Mouse (Mus musculus): Measurements from ENCODE around the gene Rrp7a. TPM values are rescaled to one million over a fixed set of nuclear protein-coding genes. Genes with fewer than 3 reads are reported as not detected.
"Not testable (repeated sequence)": the region's sequence is repeated elsewhere in the genome, so short reads cannot be mapped to it uniquely, and the experiment has no call there.

Rrp7a gene
- polyA plus RNA-seq, 1 experiment, result 171 TPM

DNA sequence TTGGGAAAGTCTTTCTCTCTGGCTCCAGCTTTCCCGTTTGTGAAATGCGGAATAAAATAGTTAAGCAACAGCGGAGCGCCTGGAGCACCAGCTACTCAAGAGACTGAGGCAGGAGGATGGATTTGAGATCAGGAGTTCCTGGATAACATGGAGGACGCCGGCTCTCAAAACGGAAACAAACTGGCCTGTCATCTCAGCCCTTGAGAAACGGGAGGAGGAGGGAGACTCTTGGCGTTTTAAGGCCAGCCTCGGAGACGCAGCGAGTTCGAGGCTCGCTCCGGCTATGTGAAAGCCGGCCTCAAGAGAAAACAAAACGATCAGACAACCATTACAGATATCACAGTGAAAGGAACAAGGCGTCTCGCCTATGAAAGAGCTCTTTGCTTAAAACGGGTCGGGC, 25.8 kb upstream of the Rrp7a start:
- Histone ChIP-seq H3K4me3 (ENCODE audit: insufficient read depth, poor library complexity, severe bottlenecking) (peak overlapping the region; percentile 87), H3ac (ENCODE audit: control insufficient read depth, insufficient read length, low read depth) (peak overlapping the region; percentile 100), H3K79me2 (ENCODE audit: control insufficient read depth, insufficient read depth) (peaks cover 57% of the 10 kb centered on the region), H3K36me3 (ENCODE audit: control insufficient read depth, insufficient read depth) (peaks cover 46% of the 10 kb centered on the region), H3K27me3 (ENCODE audit: control insufficient read depth, insufficient read depth, insufficient read length) (no peaks in the 10 kb centered on the region), H3K79me3 (ENCODE audit: low read depth) (peaks cover 52% of the 10 kb centered on the region)
- TF ChIP-seq MYOG (IDR thresholded peaks at IDR 0.05; ENCODE audit: control insufficient read depth, extremely low read depth, insufficient read length), result no peak
- TF ChIP-seq USF1 (IDR thresholded peaks at IDR 0.05; ENCODE audit: low read depth), result no peak
- TF ChIP-seq MAX (IDR thresholded peaks at IDR 0.05), result no peak

GRCm38 (mm10) chr15:83145541-83145940, 22.9 kb upstream of the Rrp7a start:
- Histone ChIP-seq H3K79me2 (ENCODE audit: control insufficient read depth, insufficient read depth) (peaks cover 86% of the 10 kb centered on the region), H3ac (ENCODE audit: control insufficient read depth, insufficient read length, low read depth) (no peak overlapping the region), H3K79me3 (ENCODE audit: low read depth) (peaks cover 78% of the 10 kb centered on the region), H3K4me3 (ENCODE audit: insufficient read depth, poor library complexity, severe bottlenecking) (no peak overlapping the region), H3K27me3 (ENCODE audit: control insufficient read depth, insufficient read depth, insufficient read length) (no peaks in the 10 kb centered on the region), H3K36me3 (ENCODE audit: control insufficient read depth, insufficient read depth) (peaks cover 54% of the 10 kb centered on the region)
- TF ChIP-seq MAX (IDR thresholded peaks at IDR 0.05), result no peak
- TF ChIP-seq MYOG (IDR thresholded peaks at IDR 0.05; ENCODE audit: control insufficient read depth, extremely low read depth, insufficient read length), result no peak
- TF ChIP-seq USF1 (IDR thresholded peaks at IDR 0.05; ENCODE audit: low read depth), result no peak
- TF ChIP-seq CEBPB (IDR thresholded peaks at IDR 0.05; ENCODE audit: low read depth), result no peak
- no peak for TF ChIP-seq MYOD1 (IDR thresholded peaks at IDR 0.05; ENCODE audit: control insufficient read depth, insufficient read length, low read depth)
- TF ChIP-seq FOSL1 (IDR thresholded peaks at IDR 0.05; ENCODE audit: insufficient read depth, low read length, poor library complexity, severe bottlenecking), result no peak
- TF ChIP-seq CTCF (IDR thresholded peaks at IDR 0.05; ENCODE audit: control insufficient read depth, insufficient read depth, insufficient read length), result no peak

GRCm38 (mm10) chr15:83142861-83143260, 20.3 kb upstream of the Rrp7a start:
- peaks cover 100% of the 10 kb centered on the region for H3K79me2 ChIP-seq (ENCODE audit: control insufficient read depth, insufficient read depth)
- no peaks in the 10 kb centered on the region for H3K27me3 ChIP-seq (ENCODE audit: control insufficient read depth, insufficient read depth, insufficient read length)
- H3K79me3 ChIP-seq (ENCODE audit: low read depth), result peaks cover 92% of the 10 kb centered on the region
- H3K36me3 ChIP-seq (ENCODE audit: control insufficient read depth, insufficient read depth), result peaks cover 73% of the 10 kb centered on the region
- TF ChIP-seq USF1 (IDR thresholded peaks at IDR 0.05; ENCODE audit: low read depth) (no peak), MAX (IDR thresholded peaks at IDR 0.05) (peak; percentile 42)
- no peak overlapping the region for H3K4me3 ChIP-seq (ENCODE audit: insufficient read depth, poor library complexity, severe bottlenecking)
- H3ac ChIP-seq (ENCODE audit: control insufficient read depth, insufficient read length, low read depth), result no peak overlapping the region

- no peak for TF ChIP-seq USF1 (IDR thresholded peaks at IDR 0.05; ENCODE audit: low read depth)
- no peak for TF ChIP-seq FOSL1 (IDR thresholded peaks at IDR 0.05; ENCODE audit: insufficient read depth, low read length, poor library complexity, severe bottlenecking)
- TF ChIP-seq CTCF (IDR thresholded peaks at IDR 0.05; ENCODE audit: control insufficient read depth, insufficient read depth, insufficient read length), result no peak
- no peak for TF ChIP-seq CEBPB (IDR thresholded peaks at IDR 0.05; ENCODE audit: low read depth)
- TF ChIP-seq MYOD1 (IDR thresholded peaks at IDR 0.05; ENCODE audit: control insufficient read depth, insufficient read length, low read depth), result no peak
- no peak for TF ChIP-seq MYOG (IDR thresholded peaks at IDR 0.05; ENCODE audit: control insufficient read depth, extremely low read depth, insufficient read length)
- TF ChIP-seq MAX (IDR thresholded peaks at IDR 0.05), result no peak
- Histone ChIP-seq H3K36me3 (ENCODE audit: control insufficient read depth, insufficient read depth) (peaks cover 92% of the 10 kb centered on the region), H3K79me3 (ENCODE audit: low read depth) (peaks cover 65% of the 10 kb centered on the region), H3K79me2 (ENCODE audit: control insufficient read depth, insufficient read depth) (peaks cover 88% of the 10 kb centered on the region), H3K27me3 (ENCODE audit: control insufficient read depth, insufficient read depth, insufficient read length) (no peaks in the 10 kb centered on the region), H3K4me3 (ENCODE audit: insufficient read depth, poor library complexity, severe bottlenecking) (no peak overlapping the region), H3ac (ENCODE audit: control insufficient read depth, insufficient read length, low read depth) (no peak overlapping the region)
These were observed 13.1 kb upstream of the Rrp7a start for GRCm38 (mm10) chr15:83135654-83136053.

DNA sequence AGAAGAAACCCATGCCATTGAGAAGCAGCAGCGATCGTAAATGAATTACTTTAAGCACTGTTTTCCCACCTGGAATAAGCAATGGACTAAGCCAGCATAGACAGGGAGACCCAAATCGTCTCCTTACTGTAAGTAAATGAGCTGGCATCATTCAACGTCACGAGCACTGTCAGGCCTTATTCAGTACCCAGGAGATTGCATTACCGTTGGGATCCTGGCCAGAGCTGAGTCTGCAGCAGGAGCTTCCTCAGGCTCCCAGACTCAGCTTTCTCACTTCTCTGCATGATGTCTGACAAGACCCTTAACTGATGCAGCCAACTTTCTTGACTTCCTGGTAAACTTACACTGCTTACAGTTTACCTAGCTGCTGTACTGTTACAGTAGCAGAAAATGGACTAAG, 12.1 kb upstream of the Rrp7a start:
- peaks cover 97% of the 10 kb centered on the region for H3K36me3 ChIP-seq (ENCODE audit: control insufficient read depth, insufficient read depth)
- TF ChIP-seq CTCF (IDR thresholded peaks at IDR 0.05; ENCODE audit: control insufficient read depth, insufficient read depth, insufficient read length) (no peak), FOSL1 (IDR thresholded peaks at IDR 0.05; ENCODE audit: insufficient read depth, low read length, poor library complexity, severe bottlenecking) (no peak), MYOD1 (IDR thresholded peaks at IDR 0.05; ENCODE audit: control insufficient read depth, insufficient read length, low read depth) (no peak), CEBPB (IDR thresholded peaks at IDR 0.05; ENCODE audit: low read depth) (no peak), USF1 (IDR thresholded peaks at IDR 0.05; ENCODE audit: low read depth) (no peak), MYOG (IDR thresholded peaks at IDR 0.05; ENCODE audit: control insufficient read depth, extremely low read depth, insufficient read length) (no peak), MAX (IDR thresholded peaks at IDR 0.05) (no peak)
- no peak overlapping the region for H3K4me3 ChIP-seq (ENCODE audit: insufficient read depth, poor library complexity, severe bottlenecking)
- peaks cover 78% of the 10 kb centered on the region for H3K79me2 ChIP-seq (ENCODE audit: control insufficient read depth, insufficient read depth)
- peaks cover 56% of the 10 kb centered on the region for H3K79me3 ChIP-seq (ENCODE audit: low read depth)
- no peaks in the 10 kb centered on the region for H3K27me3 ChIP-seq (ENCODE audit: control insufficient read depth, insufficient read depth, insufficient read length)
- no peak overlapping the region for H3ac ChIP-seq (ENCODE audit: control insufficient read depth, insufficient read length, low read depth)

DNA sequence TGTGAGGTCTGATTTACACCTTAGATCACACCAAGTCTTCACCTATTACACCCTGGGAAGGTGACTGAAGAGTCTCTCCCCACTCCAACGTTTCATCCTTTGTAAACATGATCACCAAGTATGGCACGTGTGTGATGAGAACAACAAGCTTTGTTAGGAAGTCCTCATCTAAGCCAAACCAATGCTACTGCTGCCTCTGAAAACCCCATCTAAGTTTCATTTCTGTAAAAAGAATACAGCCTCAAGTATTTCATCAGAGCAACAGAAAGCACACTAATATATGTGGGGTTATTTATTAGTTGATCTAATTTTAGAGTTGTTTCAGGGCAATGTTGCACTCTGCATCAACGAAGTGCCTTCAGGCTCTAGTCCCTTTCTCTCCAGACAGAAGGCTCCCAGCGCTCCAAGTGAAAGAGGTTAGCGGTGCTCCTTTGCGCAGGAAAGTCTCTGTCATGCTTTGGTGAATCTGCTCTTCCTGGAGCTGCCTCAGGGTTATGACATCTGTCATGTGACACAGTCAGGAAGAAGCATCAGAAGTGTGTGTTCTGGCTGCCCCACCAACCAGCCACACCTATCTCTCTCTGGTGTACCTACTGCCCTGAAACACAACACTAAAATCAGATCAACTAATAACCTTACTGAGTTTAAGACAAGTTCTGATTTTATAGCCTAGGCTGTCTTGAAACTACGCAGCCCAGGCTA, 7.1 kb upstream of the Rrp7a start:
- H3K79me3 ChIP-seq (ENCODE audit: low read depth), result peaks cover 14% of the 10 kb centered on the region
- peaks cover 29% of the 10 kb centered on the region for H3K79me2 ChIP-seq (ENCODE audit: control insufficient read depth, insufficient read depth)
- no peak overlapping the region for H3K4me3 ChIP-seq (ENCODE audit: insufficient read depth, poor library complexity, severe bottlenecking)
- TF ChIP-seq MYOD1 (IDR thresholded peaks at IDR 0.05; ENCODE audit: control insufficient read depth, insufficient read length, low read depth), result no peak
- no peak for TF ChIP-seq MYOG (IDR thresholded peaks at IDR 0.05; ENCODE audit: control insufficient read depth, extremely low read depth, insufficient read length)
- TF ChIP-seq CEBPB (IDR thresholded peaks at IDR 0.05; ENCODE audit: low read depth), result no peak
- no peak for TF ChIP-seq FOSL1 (IDR thresholded peaks at IDR 0.05; ENCODE audit: insufficient read depth, low read length, poor library complexity, severe bottlenecking)
- TF ChIP-seq USF1 (IDR thresholded peaks at IDR 0.05; ENCODE audit: low read depth), result no peak
- no peak for TF ChIP-seq CTCF (IDR thresholded peaks at IDR 0.05; ENCODE audit: control insufficient read depth, insufficient read depth, insufficient read length)
- TF ChIP-seq MAX (IDR thresholded peaks at IDR 0.05), result no peak
- H3ac ChIP-seq (ENCODE audit: control insufficient read depth, insufficient read length, low read depth), result no peak overlapping the region
- H3K27me3 ChIP-seq (ENCODE audit: control insufficient read depth, insufficient read depth, insufficient read length), result no peaks in the 10 kb centered on the region
- H3K36me3 ChIP-seq (ENCODE audit: control insufficient read depth, insufficient read depth), result peaks cover 92% of the 10 kb centered on the region

GRCm38 (mm10) chr15:83127037-83127436, 4.4 kb upstream of the Rrp7a start:
- not testable (repeated sequence) for H3K79me3 ChIP-seq (ENCODE audit: low read depth); H3K79me2 ChIP-seq (ENCODE audit: control insufficient read depth, insufficient read depth); H3ac ChIP-seq (ENCODE audit: control insufficient read depth, insufficient read length, low read depth); H3K27me3 ChIP-seq (ENCODE audit: control insufficient read depth, insufficient read depth, insufficient read length); H3K4me3 ChIP-seq (ENCODE audit: insufficient read depth, poor library complexity, severe bottlenecking)
- peaks cover 68% of the 10 kb centered on the region for H3K36me3 ChIP-seq (ENCODE audit: control insufficient read depth, insufficient read depth)
